Mouse (Mus musculus) heart, embryonic 11.5 days (tissue): ENCODE data around the gene Mrpl21. TPM values are rescaled to one million over a fixed set of nuclear protein-coding genes. Genes with fewer than 3 reads are reported as not detected.
A peak's percentile ranks its signal among the peaks of the same experiment; 100 is the strongest.

ENCODE experiments used
- ATAC-seq: fragments of 200-750 bp; cut with Nextera tagmentation; replicated peaks from 2 replicates; pipeline ENCODE4 v1.8.0; 2017; ENCODE audit warnings: moderate library complexity; ENCODE audit not compliant: insufficient number of reproducible peaks, low FRiP score, low TSS enrichment
- H3K27ac ChIP-seq: fragments of 300-500 bp; sonication (generic); 2 replicates; pipeline ENCODE4 v1.5.1; 2014; ENCODE audit warnings: mild to moderate bottlenecking, low read depth, low read length
- H3K27me3 ChIP-seq: fragments of 300-500 bp; sonication (generic); 2 replicates; pipeline ENCODE4 v1.6.1; 2014; ENCODE audit warnings: mild to moderate bottlenecking, low read length, mixed read lengths; ENCODE audit not compliant: control insufficient read depth, insufficient read depth
- H3K36me3 ChIP-seq: fragments of 300-500 bp; sonication (generic); 2 replicates; pipeline ENCODE4 v1.6.1; 2014; ENCODE audit warnings: mild to moderate bottlenecking, low read length, moderate library complexity, mixed read lengths; ENCODE audit not compliant: control insufficient read depth, insufficient read depth
- H3K4me1 ChIP-seq: fragments of 300-500 bp; sonication (generic); 2 replicates; pipeline ENCODE4 v1.6.1; 2014; ENCODE audit warnings: low read length; ENCODE audit not compliant: control insufficient read depth, insufficient read depth
- H3K4me2 ChIP-seq: fragments of 300-500 bp; sonication (generic); 2 replicates; pipeline ENCODE4 v1.6.1; 2014; ENCODE audit warnings: mild to moderate bottlenecking, moderate library complexity
- H3K4me3 ChIP-seq: fragments of 300-500 bp; sonication (generic); 2 replicates; pipeline ENCODE4 v1.5.1; 2014; ENCODE audit warnings: low read depth, low read length
- H3K9ac ChIP-seq: fragments of 300-500 bp; sonication (generic); 2 replicates; pipeline ENCODE4 v1.6.1; 2014; ENCODE audit warnings: mild to moderate bottlenecking, low read depth, low read length, moderate library complexity
- H3K9me3 ChIP-seq: fragments of 300-500 bp; sonication (generic); replicated peaks from 2 replicates; pipeline ENCODE4 v1.6.1; 2016; ENCODE audit warnings: low read length; ENCODE audit not compliant: control insufficient read depth
- WGBS: fragments of 180-500 bp; shearing (Covaris S2); extraction: QIAGEN DNeasy Blood & Tissue Kit; methylation state at CpG from one replicate; pipeline ENCODE4 v1.1.7; 2014; ENCODE audit not compliant: insufficient replicate concordance; 5-methylcytosine and 5-hydroxymethylcytosine counted together
- polyA plus RNA-seq: library from polyadenylated mRNA; unstranded; fragments of >200 nt; fragmentation: Nextera tagmentation; extraction: Ambion mirVana; gene quantifications from 2 replicates; pipeline ENCODE4 v1.2.1, GENCODE M21; 2014

Gene Mrpl21
- polyA plus RNA-seq, 1 experiment from 2014 or later: 117 TPM

GRCm38 (mm10) chr19:3266676-3267075 is 16.0 kb upstream of the Mrpl21 start:
- no peak overlapping the region for H3K4me3 ChIP-seq
- ATAC-seq: no peak
- no peak overlapping the region for H3K4me2 ChIP-seq
- H3K36me3 ChIP-seq: peaks cover 26% of the 10 kb centered on the region
- no peaks in the 10 kb centered on the region for H3K4me1 ChIP-seq
- WGBS: 92% methylated on average over 4 of the region's 4 CpGs
- no peaks in the 10 kb centered on the region for H3K9me3 ChIP-seq
- no peak overlapping the region for H3K9ac ChIP-seq
- no peaks in the 10 kb centered on the region for H3K27me3 ChIP-seq
- no peak overlapping the region for H3K27ac ChIP-seq

GRCm38 (mm10) chr19:3267340-3267739 is 15.4 kb upstream of the Mrpl21 start:
- H3K4me1 ChIP-seq: no peaks in the 10 kb centered on the region
- WGBS: 86% methylated on average over 4 of the region's 4 CpGs
- H3K9ac ChIP-seq: no peak overlapping the region
- H3K4me2 ChIP-seq: no peak overlapping the region
- peaks cover 26% of the 10 kb centered on the region for H3K36me3 ChIP-seq
- H3K27me3 ChIP-seq: no peaks in the 10 kb centered on the region
- ATAC-seq: no peak
- H3K27ac ChIP-seq: no peak overlapping the region
- no peak overlapping the region for H3K4me3 ChIP-seq
- H3K9me3 ChIP-seq: no peaks in the 10 kb centered on the region

- Histone ChIP-seq H3K36me3 (peaks cover 29% of the 10 kb centered on the region), H3K27ac (no peak overlapping the region), H3K4me2 (no peak overlapping the region), H3K4me3 (no peak overlapping the region), H3K4me1 (no peaks in the 10 kb centered on the region), H3K9ac (no peak overlapping the region), H3K9me3 (no peaks in the 10 kb centered on the region), H3K27me3 (no peaks in the 10 kb centered on the region)
- WGBS: 89% methylated on average over 17 of the region's 17 CpGs
- ATAC-seq: no peak
These were observed 14.3 kb upstream of the Mrpl21 start for GRCm38 (mm10) chr19:3268218-3268980.

- ATAC-seq: no peak
- peaks cover 30% of the 10 kb centered on the region for H3K36me3 ChIP-seq
- H3K27me3 ChIP-seq: no peaks in the 10 kb centered on the region
- no peak overlapping the region for H3K4me3 ChIP-seq
- H3K9ac ChIP-seq: no peak overlapping the region
- no peak overlapping the region for H3K4me2 ChIP-seq
- 85% methylated on average over 9 of the region's 9 CpGs for WGBS
- no peak overlapping the region for H3K27ac ChIP-seq
- H3K4me1 ChIP-seq: no peaks in the 10 kb centered on the region
- H3K9me3 ChIP-seq: no peaks in the 10 kb centered on the region
These were observed 13.4 kb upstream of the Mrpl21 start for GRCm38 (mm10) chr19:3269279-3269678.

- peaks cover 26% of the 10 kb centered on the region for H3K36me3 ChIP-seq
- H3K4me2 ChIP-seq: no peak overlapping the region
- ATAC-seq: no peak
- H3K27me3 ChIP-seq: no peaks in the 10 kb centered on the region
- H3K27ac ChIP-seq: no peak overlapping the region
- H3K9ac ChIP-seq: no peak overlapping the region
- WGBS: 86% methylated on average over 6 of the region's 6 CpGs
- no peaks in the 10 kb centered on the region for H3K9me3 ChIP-seq
- H3K4me3 ChIP-seq: no peak overlapping the region
- no peaks in the 10 kb centered on the region for H3K4me1 ChIP-seq
These were observed 12.9 kb upstream of the Mrpl21 start for GRCm38 (mm10) chr19:3269803-3270202.

- no peak overlapping the region for H3K27ac ChIP-seq
- no peaks in the 10 kb centered on the region for H3K4me1 ChIP-seq
- H3K27me3 ChIP-seq: no peaks in the 10 kb centered on the region
- H3K36me3 ChIP-seq: peaks cover 27% of the 10 kb centered on the region
- 81% methylated on average over 6 of the region's 6 CpGs for WGBS
- no peaks in the 10 kb centered on the region for H3K9me3 ChIP-seq
- no peak overlapping the region for H3K4me2 ChIP-seq
- H3K4me3 ChIP-seq: no peak overlapping the region
- H3K9ac ChIP-seq: no peak overlapping the region
- ATAC-seq: no peak
These were observed 11.3 kb upstream of the Mrpl21 start for GRCm38 (mm10) chr19:3271366-3271765.

- Histone ChIP-seq H3K9me3 (no peaks in the 10 kb centered on the region), H3K36me3 (peaks cover 22% of the 10 kb centered on the region), H3K4me2 (no peak overlapping the region), H3K27me3 (no peaks in the 10 kb centered on the region), H3K4me3 (no peak overlapping the region), H3K9ac (no peak overlapping the region), H3K27ac (no peak overlapping the region), H3K4me1 (no peaks in the 10 kb centered on the region)
- 89% methylated on average over 9 of the region's 9 CpGs for WGBS
- no peak for ATAC-seq
These were observed 9.4 kb upstream of the Mrpl21 start for GRCm38 (mm10) chr19:3273331-3273730.

- Histone ChIP-seq H3K27me3 (no peaks in the 10 kb centered on the region), H3K4me1 (no peaks in the 10 kb centered on the region), H3K27ac (no peak overlapping the region), H3K36me3 (peaks cover 22% of the 10 kb centered on the region), H3K9me3 (no peaks in the 10 kb centered on the region), H3K4me3 (no peak overlapping the region), H3K4me2 (no peak overlapping the region), H3K9ac (no peak overlapping the region)
- 89% methylated on average over 3 of the region's 3 CpGs for WGBS
- ATAC-seq: no peak
These were observed 6.8 kb upstream of the Mrpl21 start for GRCm38 (mm10) chr19:3275744-3276365.

GRCm38 (mm10) chr19:3281886-3282285 is 815 bp upstream of the Mrpl21 start:
- H3K4me2 ChIP-seq: peak overlapping the region; percentile 74
- 57% methylated on average over 4 of the region's 4 CpGs for WGBS
- H3K27me3 ChIP-seq: no peaks in the 10 kb centered on the region
- H3K9me3 ChIP-seq: no peaks in the 10 kb centered on the region
- peak overlapping the region; percentile 88 for H3K9ac ChIP-seq
- peaks cover 7% of the 10 kb centered on the region for H3K4me1 ChIP-seq
- ATAC-seq: no peak
- H3K4me3 ChIP-seq: peak overlapping the region; percentile 86
- H3K36me3 ChIP-seq: peaks cover 3% of the 10 kb centered on the region
- H3K27ac ChIP-seq: no peak overlapping the region
